Mouse (Mus musculus) right cerebral cortex, adult 2 months (tissue): ENCODE measurements around the gene Hrh3.

ENCODE experiments used
- DNase-seq, 2 experiments: peaks; one replicate each; pipeline ENCODE4 v3.0.0; 2021 to 2022; ENCODE audit warnings: low spot score in 2 of 2

The Hrh3 gene

DNA sequence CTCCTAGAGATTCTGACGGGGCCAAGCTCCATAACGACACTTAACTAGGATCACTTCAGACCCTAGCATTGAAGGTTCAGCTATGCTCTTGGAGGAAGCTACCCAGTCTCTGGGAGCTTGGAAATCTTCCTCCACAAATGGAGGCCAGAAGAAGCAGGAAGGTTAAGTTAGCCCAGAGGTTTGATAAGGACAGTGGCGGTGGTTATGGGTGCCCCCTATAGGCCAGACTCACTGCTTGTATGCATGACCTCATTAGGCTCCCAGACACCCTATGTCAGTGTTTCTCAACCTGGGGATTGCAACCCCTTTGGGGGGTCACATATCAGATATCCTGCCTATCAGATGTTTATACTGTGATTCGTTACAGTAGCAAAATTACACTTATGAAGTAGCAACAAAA, 2.8 kb upstream of the Hrh3 start:
- no peak for DNase-seq

- DNase-seq = no peak
Measured at GRCm38 (mm10) chr2:180105441-180106190, 1.3 kb upstream of the Hrh3 start.

GRCm38 (mm10) chr2:180104659-180105377, 530 bp upstream of the Hrh3 start:
- DNase-seq = no peak

GRCm38 (mm10) chr2:180103151-180103977, 924 bp downstream of the Hrh3 start:
- peak in 1 of 2 experiments; percentile 37 for DNase-seq

DNA sequence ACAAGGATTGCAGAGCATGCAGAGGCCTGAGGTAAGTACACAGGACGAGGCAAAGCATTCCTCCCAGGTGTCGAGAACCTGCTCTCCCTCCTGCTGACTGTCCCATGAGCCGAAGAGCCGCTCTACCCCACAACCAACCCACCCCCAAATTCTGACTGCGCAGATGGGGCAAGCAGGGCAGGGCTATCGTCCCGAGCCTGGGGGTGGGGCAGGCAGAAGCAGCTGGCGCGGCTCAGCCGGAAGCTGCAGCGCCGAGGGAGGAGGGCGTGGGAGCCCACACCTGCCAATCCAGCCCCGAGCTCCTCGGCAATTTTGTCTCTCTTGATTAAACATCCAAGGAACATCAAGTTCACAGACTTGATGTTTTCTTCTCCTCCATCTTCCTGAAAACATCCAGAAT, 4.8 kb downstream of the Hrh3 start:
- DNase-seq = no peak

DNA sequence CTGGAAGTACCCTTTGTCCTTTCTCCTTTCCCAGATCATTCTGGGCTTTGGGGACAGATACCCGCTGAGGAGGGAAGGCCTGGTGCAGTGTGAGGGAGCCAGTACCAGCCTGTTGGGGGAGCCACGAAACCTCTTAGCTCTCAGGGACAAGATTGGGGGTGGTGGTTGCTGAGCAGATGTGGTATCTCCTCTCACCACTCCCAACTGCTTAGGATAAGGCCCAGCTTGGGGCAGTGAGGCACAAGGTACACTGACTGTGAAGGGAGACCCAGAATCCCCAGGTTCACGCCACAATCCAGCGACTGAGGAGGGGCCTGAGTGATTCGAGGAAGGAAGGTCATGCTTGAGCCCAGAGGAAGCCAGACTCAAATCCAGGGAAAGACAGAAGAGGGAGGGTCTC, 6.1 kb downstream of the Hrh3 start:
- no peak for DNase-seq

DNA sequence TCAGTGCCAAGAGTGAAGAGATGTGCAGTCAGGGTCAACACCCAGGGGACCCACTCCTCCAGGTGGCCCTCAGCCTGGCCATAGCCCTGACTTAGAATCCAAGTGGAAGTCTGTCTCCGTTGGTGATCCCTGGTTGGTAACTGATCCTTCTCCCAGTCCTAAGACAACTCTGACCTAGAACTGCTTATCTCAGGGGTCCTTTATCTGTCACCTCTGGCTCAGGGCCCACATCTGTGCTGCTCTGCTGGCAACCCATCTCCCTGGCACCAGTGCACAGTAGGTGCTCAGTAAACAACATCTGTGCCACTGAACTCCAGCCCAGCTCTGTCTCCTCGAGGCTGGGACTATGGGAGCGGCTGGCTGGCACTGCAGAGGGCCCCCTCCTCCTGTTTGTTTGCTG, 6.7 kb downstream of the Hrh3 start:
- no peak for DNase-seq

DNA sequence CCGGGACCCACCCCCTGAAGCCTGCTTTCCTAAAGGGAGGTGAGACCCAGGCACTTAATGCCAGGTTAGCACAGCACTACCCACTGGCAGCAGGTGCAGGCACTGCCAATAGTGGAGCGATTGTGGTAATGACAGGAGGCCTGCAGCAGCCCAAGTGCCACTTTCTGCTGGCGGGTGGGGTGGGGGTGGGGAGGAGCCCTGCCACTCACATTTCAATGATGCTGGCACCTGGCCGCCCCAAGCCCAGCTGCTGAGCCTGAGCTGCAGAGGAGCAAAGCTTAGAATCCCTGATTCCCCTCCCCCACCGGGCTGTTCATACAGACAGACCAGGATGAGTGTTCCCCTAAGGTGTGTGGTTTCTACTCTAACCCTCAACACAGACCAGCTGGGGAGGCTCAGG, 8.6 kb downstream of the Hrh3 start:
- DNase-seq = no peak

DNA sequence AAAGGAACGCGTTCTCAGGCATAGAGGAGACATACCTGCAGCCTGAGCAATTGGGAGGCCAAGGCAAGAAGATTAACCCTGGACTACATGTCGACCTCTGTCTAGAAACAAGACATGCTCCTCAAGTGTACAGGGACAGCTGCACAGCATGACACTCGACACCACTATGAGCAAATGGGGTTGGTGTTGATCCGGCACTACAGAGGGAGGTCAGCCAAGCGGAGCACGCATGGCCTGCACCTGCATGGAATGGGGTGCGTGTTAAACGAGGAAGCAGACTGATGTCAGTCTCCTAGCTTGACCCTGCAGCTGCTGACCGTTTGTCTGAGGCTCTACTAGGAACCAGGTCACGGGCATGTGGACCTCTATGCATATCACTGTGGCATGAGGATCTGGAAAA, 14.0 kb downstream of the Hrh3 start:
- DNase-seq = no peak

DNA sequence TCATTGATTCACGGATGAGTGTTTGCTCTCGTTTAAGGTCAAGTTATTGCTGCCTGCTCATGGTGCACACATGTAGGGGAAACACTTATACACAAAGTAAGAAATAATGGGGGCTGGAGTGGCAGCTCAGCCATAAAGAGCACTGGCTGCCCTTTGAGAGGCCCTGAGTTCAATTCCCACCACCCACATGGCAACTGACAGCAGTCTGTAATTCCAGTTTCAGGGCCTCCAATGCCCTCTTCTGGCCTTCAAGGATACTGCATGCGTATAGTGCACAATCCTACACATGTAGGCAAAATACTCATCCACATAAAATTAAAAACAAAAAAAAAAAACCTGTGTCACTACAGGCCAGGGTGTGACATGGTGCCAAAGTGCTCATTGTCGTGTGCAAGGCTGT, 16.8 kb downstream of the Hrh3 start:
- DNase-seq = no peak

DNA sequence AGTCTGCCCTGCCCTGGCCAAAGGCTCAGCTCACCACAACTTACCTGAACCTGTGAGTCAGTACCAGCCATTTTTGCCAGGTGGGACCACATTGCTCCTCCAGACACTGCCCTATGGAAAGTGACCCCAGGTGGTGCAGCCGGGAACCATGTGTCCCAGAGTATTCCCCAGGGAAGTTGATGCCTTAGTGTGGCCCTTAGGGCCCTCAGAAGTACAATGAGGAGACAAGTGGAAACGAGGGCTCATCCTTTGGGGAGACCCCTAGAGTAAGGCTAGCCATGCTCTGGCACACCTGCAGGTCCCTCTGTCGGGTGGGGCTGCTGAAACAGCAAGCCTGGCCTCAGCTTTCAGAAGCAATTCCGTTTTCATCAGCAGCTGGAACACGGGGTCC, 17.7 kb downstream of the Hrh3 start:
- no peak for DNase-seq

DNA sequence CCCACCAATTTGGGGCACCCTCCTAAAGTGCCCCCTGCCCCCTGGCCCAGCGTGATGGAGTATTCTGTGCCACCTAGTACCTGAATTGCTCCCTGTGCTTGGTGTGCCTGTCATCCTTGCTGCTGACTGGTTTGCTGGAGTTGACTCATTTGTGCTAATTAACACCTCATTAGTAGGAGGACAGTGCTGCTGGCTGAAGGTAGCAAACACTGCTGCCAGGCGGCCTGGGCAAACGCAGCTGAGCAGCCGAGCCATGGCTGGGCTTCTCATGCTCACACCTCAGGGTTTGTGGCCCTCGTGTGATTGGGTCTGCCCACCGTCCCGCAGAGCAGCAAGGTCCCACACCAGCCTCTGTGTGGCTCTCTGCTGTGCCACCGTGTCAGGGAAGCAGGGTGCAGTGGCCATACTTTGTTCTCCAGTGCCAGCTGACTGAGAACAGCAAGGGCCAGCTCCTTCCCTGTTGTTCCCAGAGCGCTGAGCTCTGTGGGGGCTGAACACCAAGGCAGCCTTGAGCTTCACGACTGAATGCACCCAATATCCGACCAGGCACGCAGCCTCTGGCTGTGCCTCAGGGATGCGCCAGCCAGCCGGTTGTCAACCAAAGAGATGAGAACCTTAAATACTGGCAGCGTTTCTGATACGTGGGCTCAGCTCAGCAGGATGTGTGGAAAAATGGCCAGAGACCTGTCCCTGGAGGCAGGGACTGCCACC, 18.2 kb downstream of the Hrh3 start:
- DNase-seq = no peak

DNA sequence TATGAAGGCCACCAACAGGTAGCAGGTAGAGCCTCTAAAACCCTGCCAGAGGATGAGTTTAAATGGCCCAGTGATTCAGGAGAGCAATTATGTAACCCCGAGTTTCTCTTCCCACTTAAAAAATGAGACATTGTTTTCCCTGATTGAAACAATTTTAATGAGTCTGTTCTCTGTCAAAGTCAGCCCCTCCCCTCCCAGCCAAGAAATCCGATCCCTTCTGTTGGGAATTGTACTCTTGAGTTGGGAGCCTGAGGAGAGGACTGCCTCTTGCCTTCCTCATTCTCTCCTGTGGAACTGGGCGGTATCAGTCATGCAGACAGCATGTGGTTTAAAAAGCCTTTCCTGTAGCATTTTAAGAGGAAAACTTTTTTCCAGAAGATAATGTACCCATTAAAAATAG, 19.7 kb downstream of the Hrh3 start:
- DNase-seq = no peak

DNA sequence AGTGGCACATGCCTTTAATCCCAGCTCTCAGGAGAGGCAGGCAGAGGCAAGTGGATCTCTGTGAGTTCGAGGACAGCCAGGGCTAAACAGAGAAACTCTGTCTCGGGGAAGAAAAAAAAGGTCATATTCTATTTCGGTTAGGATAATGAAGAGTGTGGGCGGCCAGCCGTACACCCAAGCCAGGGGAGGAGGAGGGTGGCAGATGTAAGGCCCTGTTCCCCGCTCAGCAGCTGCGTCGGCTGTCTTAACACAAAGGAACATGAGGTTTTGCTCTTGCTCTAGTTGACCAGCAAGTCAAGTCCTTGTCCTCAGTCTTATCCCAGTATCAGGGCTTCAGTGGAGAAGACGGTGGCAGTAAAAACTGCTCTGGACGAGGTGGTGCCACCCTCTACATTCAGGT, 21.2 kb downstream of the Hrh3 start:
- no peak for DNase-seq

DNA sequence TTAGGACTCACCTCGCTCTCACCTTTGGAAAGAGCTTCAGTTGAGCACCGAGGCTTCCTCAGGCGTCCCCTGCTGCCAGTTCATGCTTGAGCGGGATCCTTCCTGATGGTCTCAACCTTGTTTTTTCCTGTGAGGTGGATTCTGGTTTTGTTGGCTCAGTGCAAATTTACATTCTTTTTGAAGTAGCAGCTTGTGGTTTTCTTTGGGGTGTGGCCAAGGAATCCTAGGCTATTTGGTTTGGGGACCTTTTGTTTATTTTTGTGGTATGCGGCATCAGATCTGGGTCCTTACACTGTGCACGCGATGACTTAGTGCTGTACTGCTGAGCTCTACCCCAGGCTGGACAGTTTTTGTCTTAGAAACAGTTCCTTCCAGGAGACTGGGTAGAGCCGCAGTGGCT, 23.6 kb downstream of the Hrh3 start:
- DNase-seq = no peak

DNA sequence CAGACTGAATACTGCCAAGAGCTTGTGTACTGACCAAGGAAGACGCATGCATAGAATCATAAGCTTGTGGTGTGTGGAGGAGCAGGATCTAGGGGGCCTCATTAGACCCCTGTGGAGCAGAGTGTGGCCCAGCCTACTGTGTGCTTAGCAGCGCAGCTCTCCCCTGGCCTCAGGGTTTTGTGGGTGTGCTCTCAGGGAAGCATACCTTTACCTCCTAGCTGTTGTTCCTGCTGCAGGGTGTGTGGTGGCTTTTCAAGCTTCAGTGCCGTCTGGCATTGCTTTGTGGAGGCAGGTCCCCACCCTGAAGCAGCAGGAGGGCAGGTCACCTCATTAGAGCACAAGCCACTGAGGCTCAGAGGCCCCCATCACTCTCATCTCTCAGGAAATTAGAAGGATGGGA, 26.7 kb downstream of the Hrh3 start:
- no peak for DNase-seq

DNA sequence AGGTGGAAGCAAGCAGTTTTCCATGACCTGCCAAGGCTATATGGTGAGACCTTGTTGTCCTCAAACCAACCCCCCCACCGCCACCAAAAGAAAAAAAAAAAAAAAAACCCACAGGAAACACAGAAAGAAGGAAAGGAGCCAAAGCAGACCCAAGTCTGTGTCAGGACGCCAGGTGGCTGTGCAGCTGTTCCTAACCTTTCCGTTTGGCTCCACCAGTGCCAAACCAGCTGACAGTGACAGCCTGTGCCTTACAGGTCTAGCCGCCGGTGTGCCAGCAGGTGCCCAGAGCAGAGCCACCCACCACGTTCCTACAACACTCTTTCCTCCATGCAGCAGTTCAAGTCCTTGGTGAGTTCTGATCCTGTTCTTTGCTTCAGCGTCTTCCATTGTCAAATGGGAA, 31.4 kb downstream of the Hrh3 start:
- no peak for DNase-seq

- DNase-seq = no peak
Measured at GRCm38 (mm10) chr2:180071671-180072070, 32.6 kb downstream of the Hrh3 start.

GRCm38 (mm10) chr2:180070481-180071453, 33.5 kb downstream of the Hrh3 start, which contains the start of gene Mtg2:
Gene Mtg2 (plus strand): TSS chr2:180070588.
- DNase-seq = peak; percentile 96 to 98

DNA sequence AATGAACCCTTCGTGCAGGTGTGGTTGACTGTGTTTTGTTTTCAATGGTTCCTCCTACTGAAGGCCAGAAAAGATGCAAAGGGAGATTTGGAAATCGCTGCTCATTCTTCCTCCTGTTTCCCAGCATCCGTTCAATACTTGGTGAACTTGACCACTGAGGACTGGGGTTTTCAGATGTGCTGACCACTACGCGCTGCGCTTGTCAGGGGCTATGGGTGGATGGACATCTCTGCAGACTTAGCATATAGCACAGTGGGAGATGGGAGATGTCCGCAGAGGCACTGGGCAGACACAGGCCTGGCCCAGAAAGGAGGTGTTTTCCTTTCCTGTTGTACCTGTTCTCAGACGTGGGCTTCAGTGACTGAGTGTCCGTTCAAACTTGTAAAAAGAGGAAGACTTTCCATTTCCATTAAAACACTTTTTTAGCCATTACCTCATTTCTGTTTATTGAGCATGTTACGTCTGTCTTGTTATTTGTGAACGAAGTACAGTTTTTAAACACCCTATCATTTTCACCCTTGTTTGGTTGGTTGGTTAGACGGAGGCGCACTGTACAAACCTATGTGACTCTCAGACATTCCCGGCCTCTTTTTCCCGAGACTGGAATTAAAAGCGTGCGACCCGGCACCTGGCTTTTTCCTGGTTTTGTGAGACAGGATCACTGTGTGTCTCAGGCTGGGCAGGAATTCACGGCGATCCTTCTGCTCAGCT, 34.4 kb downstream of the Hrh3 start:
- no peak for DNase-seq
